Mouse (Mus musculus) hindbrain, postnatal 0 days (tissue): Measurements from ENCODE around the gene Olfr1383. TPM values are rescaled to one million over a fixed set of nuclear protein-coding genes. Genes with fewer than 3 reads are reported as not detected.
"Not testable (repeated sequence)": the region's sequence is repeated elsewhere in the genome, so short reads cannot be mapped to it uniquely, and the experiment has no call there.

Experiments used
- ATAC-seq: fragments of 200-750 bp; cut with Nextera tagmentation; 2 replicates; pipeline ENCODE4 v1.8.0; 2017; ENCODE audit warnings: mild to moderate bottlenecking, moderate TSS enrichment, moderate library complexity
- DNase-seq: peaks from one replicate; pipeline ENCODE4 v3.0.0-alpha.2; 2015; ENCODE audit warnings: low spot score
- H3K27ac ChIP-seq: fragments of 300-500 bp; sonication (generic); 2 replicates; pipeline ENCODE4 v1.5.1; 2014; ENCODE audit warnings: mild to moderate bottlenecking
- H3K27me3 ChIP-seq: fragments of 300-500 bp; sonication (generic); 2 replicates; pipeline ENCODE4 v1.6.1; 2014; ENCODE audit warnings: low read length, mixed read lengths; ENCODE audit not compliant: insufficient read depth
- H3K36me3 ChIP-seq: fragments of 300-500 bp; sonication (generic); 2 replicates; pipeline ENCODE4 v1.6.1; 2014; ENCODE audit warnings: low read length, mixed read lengths; ENCODE audit not compliant: insufficient read depth
- H3K4me1 ChIP-seq: fragments of 300-500 bp; sonication (generic); 2 replicates; pipeline ENCODE4 v1.6.1; 2014; ENCODE audit warnings: antibody characterized with exemption, low read length, mixed read lengths; ENCODE audit not compliant: insufficient read depth
- H3K4me2 ChIP-seq: fragments of 300-500 bp; sonication (generic); 2 replicates; pipeline ENCODE4 v1.6.1; 2014; ENCODE audit warnings: low read depth, mild to moderate bottlenecking, low read length, moderate library complexity, mixed read lengths
- H3K4me3 ChIP-seq: fragments of 300-500 bp; sonication (generic); 2 replicates; pipeline ENCODE4 v1.5.1; 2014; ENCODE audit warnings: low read length
- H3K9ac ChIP-seq: fragments of 300-500 bp; sonication (generic); replicated peaks from 2 replicates; pipeline ENCODE4 v1.6.1; 2014; ENCODE audit warnings: mild to moderate bottlenecking, low read length, moderate library complexity, mixed read lengths
- H3K9me3 ChIP-seq: fragments of 300-500 bp; sonication (generic); 2 replicates; pipeline ENCODE4 v1.6.1; 2016; ENCODE audit warnings: low read length, mixed read lengths
- CTCF ChIP-seq: IDR thresholded peaks from 2 replicates; pipeline ENCODE4 v1.5.1; 2016; ENCODE audit warnings: antibody characterized with exemption, control low read depth, low read depth
- WGBS: fragments of 180-500 bp; shearing (Covaris S2); extraction: QIAGEN DNeasy Blood & Tissue Kit; methylation state at CpG from one replicate; pipeline ENCODE4 v1.1.7; 2014; 5-methylcytosine and 5-hydroxymethylcytosine counted together
- polyA plus RNA-seq: library from polyadenylated mRNA; unstranded; fragments of >200 nt; fragmentation: Nextera tagmentation; extraction: Ambion mirVana; gene quantifications from 2 replicates; pipeline ENCODE4 v1.2.1, GENCODE M21; 2015
- total RNA-seq: library from RNA; depleted of rRNA; stranded (reverse); fragments of >200 nt; gene quantifications from 2 replicates; pipeline ENCODE4 v1.2.3, GENCODE M21; 2014; rRNA removed

The Olfr1383 gene
- total and polyA plus RNA-seq, 2 experiments from 2014 or later: not detected

DNA sequence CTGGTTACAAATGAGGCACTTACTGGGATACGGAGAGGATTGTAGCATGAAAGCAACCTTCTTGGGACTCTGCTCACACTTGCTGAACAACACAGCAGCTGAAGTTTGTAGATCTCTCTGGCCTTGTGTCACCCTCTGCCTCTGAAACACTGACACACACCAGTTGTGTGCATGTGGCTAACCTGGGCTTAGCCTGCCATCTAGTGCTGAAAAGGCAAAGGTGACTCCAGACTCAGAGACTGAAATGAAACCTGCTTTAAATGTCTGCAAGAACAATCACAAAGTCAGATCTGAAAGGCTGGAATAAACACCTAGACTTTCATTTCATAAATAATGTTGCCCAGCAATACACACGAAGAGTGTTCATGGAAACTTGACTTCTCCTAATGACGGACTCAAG is 34.6 kb downstream of the Olfr1383 start:
- DNase-seq: peak; percentile 39
- H3K27me3 ChIP-seq, H3K9ac ChIP-seq, H3K36me3 ChIP-seq, H3K4me1 ChIP-seq, H3K4me2 ChIP-seq, H3K27ac ChIP-seq, H3K4me3 ChIP-seq, H3K9me3 ChIP-seq, ATAC-seq: not testable (repeated sequence)
- 85% methylated on average over 3 of the region's 3 CpGs for WGBS
- peak; percentile 62 for TF ChIP-seq CTCF

GRCm38 (mm10) chr11:49556578-49556977 is 37.1 kb downstream of the Olfr1383 start, which contains the start of gene Olfr1380:
Gene Olfr1380, plus strand, starts transcription at chr11:49556878.
- not testable (repeated sequence) for H3K4me3 ChIP-seq, ATAC-seq, DNase-seq, H3K36me3 ChIP-seq, H3K4me1 ChIP-seq, H3K9me3 ChIP-seq, H3K9ac ChIP-seq, H3K4me2 ChIP-seq, H3K27ac ChIP-seq, H3K27me3 ChIP-seq
- WGBS: 53% methylated on average over 5 of the region's 5 CpGs

DNA sequence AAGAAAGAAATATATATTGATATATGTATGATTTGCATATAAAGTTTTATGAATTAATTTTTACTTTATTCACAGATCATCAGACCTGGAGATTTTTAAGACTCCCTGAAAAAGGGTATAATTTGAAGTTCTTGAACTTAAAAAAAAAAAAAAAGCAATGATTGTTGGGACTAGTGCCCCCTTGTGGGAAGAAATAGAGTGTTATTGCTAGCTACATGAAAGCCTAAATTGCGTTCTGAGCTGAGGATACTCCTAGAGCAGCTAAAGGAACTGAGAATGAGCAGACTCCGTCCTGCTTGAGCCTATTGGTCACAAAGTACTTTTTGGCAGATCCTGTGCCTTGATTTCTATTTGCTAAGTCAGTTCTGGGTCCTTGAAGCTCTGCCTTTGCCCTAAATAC is 55.6 kb downstream of the Olfr1383 start:
- WGBS: 39% methylated on average over 2 of the region's 2 CpGs
- not testable (repeated sequence) for ATAC-seq, H3K4me3 ChIP-seq, H3K4me1 ChIP-seq, H3K27me3 ChIP-seq, H3K36me3 ChIP-seq, H3K27ac ChIP-seq, H3K9me3 ChIP-seq, H3K4me2 ChIP-seq, H3K9ac ChIP-seq
- DNase-seq: peak; percentile 29
- peak; percentile 28; the same call in 1 of the 2 replicates for TF ChIP-seq CTCF

Other genes with a start within 250 kb of the Olfr1383 start
- gene Olfr1393, start 241.3 kb upstream of the Olfr1383 start, total RNA-seq: 0.86 TPM in 1 of 2 replicates, not detected in the other
- 0.10 and 0.13 TPM in 2 replicates for gene Olfr1393, start 241.3 kb upstream of the Olfr1383 start, polyA plus RNA-seq
- not detected in 2 replicates for gene Olfr1392, start 234.4 kb upstream of the Olfr1383 start, total RNA-seq
- gene Olfr1392, start 234.4 kb upstream of the Olfr1383 start, polyA plus RNA-seq: not detected in 2 replicates
- gene Olfr10, start 214.9 kb upstream of the Olfr1383 start, total RNA-seq: not detected in 2 replicates
- gene Olfr10, start 214.9 kb upstream of the Olfr1383 start, polyA plus RNA-seq: not detected in 2 replicates
- not detected in 2 replicates for gene Olfr1391, start 196.9 kb upstream of the Olfr1383 start, total RNA-seq
- not detected in 2 replicates for gene Olfr1391, start 196.9 kb upstream of the Olfr1383 start, polyA plus RNA-seq
- gene Olfr1390, start 184.5 kb upstream of the Olfr1383 start, total RNA-seq: not detected in 2 replicates
- not detected in 2 replicates for gene Olfr1390, start 184.5 kb upstream of the Olfr1383 start, polyA plus RNA-seq
- not detected in 2 replicates for gene Olfr1389, start 96.6 kb upstream of the Olfr1383 start, total RNA-seq
- gene Olfr1389, start 96.6 kb upstream of the Olfr1383 start, polyA plus RNA-seq: not detected in 2 replicates
- gene Olfr1388, start 83.0 kb upstream of the Olfr1383 start, total RNA-seq: 0.10 TPM in 1 of 2 replicates, not detected in the other
- 0.08 TPM in 1 of 2 replicates, not detected in the other for gene Olfr1388, start 83.0 kb upstream of the Olfr1383 start, polyA plus RNA-seq
- not detected in 2 replicates for gene Olfr1387, start 64.3 kb upstream of the Olfr1383 start, total RNA-seq
- not detected in 2 replicates for gene Olfr1387, start 64.3 kb upstream of the Olfr1383 start, polyA plus RNA-seq
- not detected in 2 replicates for gene Olfr1386, start 54.6 kb upstream of the Olfr1383 start, total RNA-seq
- not detected in 2 replicates for gene Olfr1386, start 54.6 kb upstream of the Olfr1383 start, polyA plus RNA-seq
- not detected in 2 replicates for gene Olfr1385, start 30.6 kb upstream of the Olfr1383 start, total RNA-seq
- gene Olfr1385, start 30.6 kb upstream of the Olfr1383 start, polyA plus RNA-seq: not detected in 2 replicates
- not detected in 2 replicates for gene Olfr1384, start 12.9 kb upstream of the Olfr1383 start, total RNA-seq
- not detected in 2 replicates for gene Olfr1384, start 12.9 kb upstream of the Olfr1383 start, polyA plus RNA-seq
- not detected in 2 replicates for gene Olfr1382, start 8.6 kb downstream of the Olfr1383 start, total RNA-seq
- not detected in 2 replicates for gene Olfr1382, start 8.6 kb downstream of the Olfr1383 start, polyA plus RNA-seq
- gene Olfr1381, start 23.8 kb downstream of the Olfr1383 start, total RNA-seq: not detected in 2 replicates
- not detected in 2 replicates for gene Olfr1381, start 23.8 kb downstream of the Olfr1383 start, polyA plus RNA-seq
- not detected in 2 replicates for gene Olfr1380, start 37.2 kb downstream of the Olfr1383 start, total RNA-seq
- gene Olfr1380, start 37.2 kb downstream of the Olfr1383 start, polyA plus RNA-seq: not detected in 2 replicates
- 2.5 and 3.7 TPM in 2 replicates for gene Flt4, start 89.6 kb downstream of the Olfr1383 start, total RNA-seq
- 1.2 TPM in 2 replicates for gene Flt4, start 89.6 kb downstream of the Olfr1383 start, polyA plus RNA-seq
- not detected in 2 replicates for gene Scgb3a1, start 144.0 kb downstream of the Olfr1383 start, total RNA-seq
- 0.33 and 0.55 TPM in 2 replicates for gene Scgb3a1, start 144.0 kb downstream of the Olfr1383 start, polyA plus RNA-seq
- gene Cnot6, start 193.1 kb downstream of the Olfr1383 start, total RNA-seq: 32.0 and 38.5 TPM in 2 replicates
- gene Cnot6, start 193.1 kb downstream of the Olfr1383 start, polyA plus RNA-seq: 32.7 and 33.0 TPM in 2 replicates